Mouse (Mus musculus): ENCODE results near the gene Trmt13. TPM values are rescaled to one million over a fixed set of nuclear protein-coding genes. Genes with fewer than 3 reads are reported as not detected.

The Trmt13 gene
- total and polyA plus RNA-seq, 2 experiments from 2014 or later = 5.1 to 19.6 TPM

DNA sequence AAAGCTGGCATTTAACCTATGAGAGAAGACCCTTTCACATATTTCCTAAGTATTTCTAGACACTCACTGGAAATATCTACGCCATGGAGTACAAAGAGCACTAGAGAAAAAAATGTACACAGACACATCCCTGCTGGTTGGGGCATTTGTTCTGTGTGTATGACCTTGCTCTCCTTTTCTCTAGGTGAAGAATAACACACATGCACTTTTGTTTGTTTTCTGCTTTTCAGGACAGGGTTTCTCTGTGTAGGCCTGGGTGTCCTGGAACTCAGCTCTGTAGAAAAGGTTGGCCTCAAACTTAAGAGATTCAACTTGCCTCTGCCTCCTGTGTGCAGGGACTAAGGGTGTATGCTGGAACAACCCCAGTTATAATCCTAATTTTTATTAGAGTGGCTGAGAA lies 32.0 kb upstream of the Trmt13 start:
- Histone ChIP-seq H3K9ac (replicated peaks; ENCODE audit: low read length) (no peak overlapping the region), H3K27ac (no peak overlapping the region), H3K4me1 (ENCODE audit: insufficient read depth, low read length) (no peaks in the 10 kb centered on the region), H3K4me2 (ENCODE audit: low read depth, low read length) (no peak overlapping the region), H3K4me3 (ENCODE audit: low read length) (no peak overlapping the region), H3K9me3 (ENCODE audit: low read length) (no peaks in the 10 kb centered on the region), H3K27me3 (ENCODE audit: insufficient read depth, low read length) (no peaks in the 10 kb centered on the region), H3K36me3 (ENCODE audit: insufficient read depth, low read length) (peaks cover 28% of the 10 kb centered on the region; the same call in 1 of the 2 replicates)
- WGBS = 94% methylated on average over 1 of the region's 1 CpGs
- DNase-seq (ENCODE audit: low spot score) (no peak), ATAC-seq (no peak)
- no peak for TF ChIP-seq CTCF (IDR thresholded peaks at IDR 0.05; ENCODE audit: low read depth)

DNA sequence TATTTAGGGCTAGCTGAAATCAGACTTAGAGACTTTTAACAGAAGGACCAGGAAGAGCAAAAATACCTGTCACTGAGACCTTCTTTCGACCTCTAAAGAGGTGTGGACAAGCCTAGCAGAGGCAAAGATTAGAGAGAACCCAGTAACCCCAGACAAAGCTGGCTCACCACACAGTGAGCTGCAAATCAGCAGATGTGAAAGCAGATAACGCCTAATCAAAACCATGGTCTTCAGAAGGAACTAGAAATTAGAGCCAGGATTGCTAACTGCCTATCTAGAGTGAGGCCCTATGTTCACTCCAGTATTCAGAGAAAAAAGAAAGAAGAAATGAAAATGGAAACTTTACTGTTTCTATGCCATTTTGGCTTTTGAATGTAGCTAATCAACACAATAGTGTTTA lies 28.0 kb upstream of the Trmt13 start:
- Histone ChIP-seq H3K9ac (replicated peaks; ENCODE audit: low read length) (no peak overlapping the region), H3K4me3 (ENCODE audit: low read length) (no peak overlapping the region), H3K27me3 (ENCODE audit: insufficient read depth, low read length) (no peaks in the 10 kb centered on the region), H3K27ac (no peak overlapping the region), H3K9me3 (ENCODE audit: low read length) (no peaks in the 10 kb centered on the region), H3K4me2 (ENCODE audit: low read depth, low read length) (no peak overlapping the region), H3K36me3 (ENCODE audit: insufficient read depth, low read length) (peaks cover 53% of the 10 kb centered on the region), H3K4me1 (ENCODE audit: insufficient read depth, low read length) (no peaks in the 10 kb centered on the region)
- ATAC-seq (no peak), DNase-seq (ENCODE audit: low spot score) (no peak)
- TF ChIP-seq CTCF (IDR thresholded peaks at IDR 0.05; ENCODE audit: low read depth) = no peak
- WGBS = 96% methylated on average over 2 of the region's 2 CpGs

DNA sequence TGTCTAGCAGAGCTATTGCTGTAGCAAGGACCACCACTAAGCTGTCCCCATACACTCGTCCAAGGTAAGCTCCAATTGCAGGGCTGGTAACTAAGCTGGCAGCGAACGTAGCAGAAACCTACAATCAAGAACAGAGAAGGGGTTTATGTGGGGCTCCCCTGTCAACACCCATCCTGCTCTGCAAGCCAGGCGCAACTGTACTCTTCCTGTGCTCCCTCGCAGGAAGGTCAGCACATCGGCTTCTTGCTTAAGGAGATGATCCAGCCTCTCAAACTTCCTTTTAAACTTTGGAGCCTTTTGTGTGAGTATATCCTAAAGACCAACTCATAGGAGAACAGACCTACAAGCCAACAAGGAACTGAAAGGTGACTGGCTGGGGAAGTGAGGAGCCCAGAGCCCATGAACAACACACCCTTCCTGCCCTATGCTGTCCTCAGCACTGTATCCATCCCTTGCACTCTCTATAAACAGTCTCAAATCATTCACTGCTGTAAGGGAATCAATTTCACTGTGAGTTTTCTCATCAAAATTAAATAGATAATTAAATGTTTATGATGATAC lies 27.5 kb upstream of the Trmt13 start:
- peaks cover 57% of the 10 kb centered on the region for H3K36me3 ChIP-seq (ENCODE audit: insufficient read depth, low read length)
- H3K27me3 ChIP-seq (ENCODE audit: insufficient read depth, low read length) = no peaks in the 10 kb centered on the region
- no peak overlapping the region for H3K4me3 ChIP-seq (ENCODE audit: low read length)
- 93% methylated on average over 6 of the region's 6 CpGs for WGBS
- H3K4me2 ChIP-seq (ENCODE audit: low read depth, low read length) = no peak overlapping the region
- no peaks in the 10 kb centered on the region for H3K4me1 ChIP-seq (ENCODE audit: insufficient read depth, low read length)
- no peak for TF ChIP-seq CTCF (IDR thresholded peaks at IDR 0.05; ENCODE audit: low read depth)
- no peak overlapping the region for H3K9ac ChIP-seq (replicated peaks; ENCODE audit: low read length)
- H3K27ac ChIP-seq = no peak overlapping the region
- no peaks in the 10 kb centered on the region for H3K9me3 ChIP-seq (ENCODE audit: low read length)
- no peak for DNase-seq (ENCODE audit: low spot score)
- no peak for ATAC-seq

DNA sequence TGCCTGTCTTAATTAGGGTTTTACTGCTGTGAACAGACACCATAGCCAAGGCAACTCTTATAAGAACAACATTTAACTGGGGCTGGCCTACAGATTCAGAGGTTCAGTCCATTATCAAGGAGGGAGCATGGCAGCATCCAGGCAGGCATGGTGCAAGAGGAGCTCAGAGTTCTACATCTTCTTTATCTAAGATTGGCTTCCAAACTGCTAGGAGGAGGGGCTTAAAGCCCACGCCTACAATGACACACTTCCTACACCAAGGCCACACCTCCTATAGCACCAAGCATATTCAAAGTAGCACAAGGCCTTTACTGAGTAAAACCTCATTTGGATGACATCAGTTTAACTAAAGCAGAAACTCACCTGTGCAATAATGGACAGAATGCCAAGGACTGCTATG lies 25.6 kb upstream of the Trmt13 start:
- 84% methylated on average over 1 of the region's 1 CpGs for WGBS
- no peak overlapping the region for H3K27ac ChIP-seq
- DNase-seq (ENCODE audit: low spot score) (no peak), ATAC-seq (no peak)
- no peak for TF ChIP-seq CTCF (IDR thresholded peaks at IDR 0.05; ENCODE audit: low read depth)
- no peak overlapping the region for H3K4me3 ChIP-seq (ENCODE audit: low read length)
- no peaks in the 10 kb centered on the region for H3K27me3 ChIP-seq (ENCODE audit: insufficient read depth, low read length)
- no peaks in the 10 kb centered on the region for H3K9me3 ChIP-seq (ENCODE audit: low read length)
- peaks cover 69% of the 10 kb centered on the region for H3K36me3 ChIP-seq (ENCODE audit: insufficient read depth, low read length)
- no peaks in the 10 kb centered on the region for H3K4me1 ChIP-seq (ENCODE audit: insufficient read depth, low read length)
- no peak overlapping the region for H3K9ac ChIP-seq (replicated peaks; ENCODE audit: low read length)
- no peak overlapping the region for H3K4me2 ChIP-seq (ENCODE audit: low read depth, low read length)

DNA sequence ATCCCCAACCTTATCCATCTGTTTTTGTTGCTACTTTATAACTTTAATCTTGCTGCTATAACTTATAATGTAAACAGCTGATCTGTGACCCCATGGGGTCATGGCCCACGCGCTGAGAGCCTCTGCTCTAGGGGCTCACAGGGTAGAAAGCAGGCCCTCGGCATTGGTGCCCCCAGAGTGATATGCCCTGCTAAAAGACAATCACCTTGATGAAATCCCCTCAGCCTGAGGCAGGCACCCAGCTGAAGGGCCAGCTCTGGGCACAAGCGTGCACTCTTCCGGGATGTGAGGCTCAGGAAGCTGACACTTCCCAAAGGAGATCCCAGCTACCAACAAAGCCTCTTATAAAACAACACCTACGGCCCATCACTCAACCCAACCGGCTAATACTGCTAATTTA lies 24.2 kb upstream of the Trmt13 start:
- Histone ChIP-seq H3K4me1 (ENCODE audit: insufficient read depth, low read length) (no peaks in the 10 kb centered on the region), H3K27ac (no peak overlapping the region), H3K27me3 (ENCODE audit: insufficient read depth, low read length) (no peaks in the 10 kb centered on the region), H3K9ac (replicated peaks; ENCODE audit: low read length) (no peak overlapping the region), H3K4me2 (ENCODE audit: low read depth, low read length) (no peak overlapping the region), H3K4me3 (ENCODE audit: low read length) (no peak overlapping the region), H3K9me3 (ENCODE audit: low read length) (no peaks in the 10 kb centered on the region), H3K36me3 (ENCODE audit: insufficient read depth, low read length) (peaks cover 71% of the 10 kb centered on the region)
- DNase-seq (ENCODE audit: low spot score) (no peak), ATAC-seq (no peak)
- WGBS = 84% methylated on average over 7 of the region's 7 CpGs
- TF ChIP-seq CTCF (IDR thresholded peaks at IDR 0.05; ENCODE audit: low read depth) = no peak

DNA sequence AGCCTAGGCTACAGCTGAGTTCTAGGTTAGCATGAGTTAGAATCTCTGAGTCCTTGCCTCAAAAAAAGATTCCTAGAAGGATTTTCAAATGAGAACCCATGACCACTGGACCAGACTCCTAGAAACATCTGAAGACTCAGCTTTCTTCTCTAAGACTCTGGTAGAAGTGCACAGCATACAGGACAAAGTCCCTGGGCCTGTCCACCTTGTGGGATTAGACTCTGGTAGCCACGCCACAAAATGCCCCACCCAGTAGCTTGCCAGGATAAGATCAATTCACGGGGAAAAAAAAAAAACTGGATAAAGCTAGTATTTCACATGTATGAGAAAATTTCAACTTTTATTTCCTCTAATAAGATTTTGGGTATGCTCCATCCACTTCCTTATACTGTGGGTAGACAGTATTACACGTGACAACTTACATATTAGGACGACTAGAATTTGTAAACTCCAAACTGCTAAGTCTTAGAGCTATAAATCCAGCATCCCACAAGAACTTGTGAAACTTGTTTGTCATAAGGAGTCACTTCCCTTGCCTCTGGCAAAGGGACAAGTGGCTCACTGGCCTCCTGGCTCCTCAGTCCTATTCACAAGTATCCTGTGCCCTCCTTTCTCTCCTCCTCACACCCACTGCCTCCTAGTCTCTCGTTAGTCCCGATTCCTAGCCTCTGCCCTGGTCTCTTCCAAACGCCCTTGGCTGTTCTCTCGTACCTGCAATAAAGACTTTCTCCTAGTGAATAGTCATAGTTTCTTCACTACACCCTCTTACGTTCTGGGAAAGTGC lies 23.5 kb upstream of the Trmt13 start:
- H3K4me2 ChIP-seq (ENCODE audit: low read depth, low read length) = no peak overlapping the region
- no peak for DNase-seq (ENCODE audit: low spot score)
- H3K4me1 ChIP-seq (ENCODE audit: insufficient read depth, low read length) = no peaks in the 10 kb centered on the region
- no peaks in the 10 kb centered on the region for H3K9me3 ChIP-seq (ENCODE audit: low read length)
- H3K36me3 ChIP-seq (ENCODE audit: insufficient read depth, low read length) = peaks cover 68% of the 10 kb centered on the region
- H3K4me3 ChIP-seq (ENCODE audit: low read length) = no peak overlapping the region
- H3K9ac ChIP-seq (replicated peaks; ENCODE audit: low read length) = no peak overlapping the region
- WGBS = 89% methylated on average over 9 of the region's 9 CpGs
- no peaks in the 10 kb centered on the region for H3K27me3 ChIP-seq (ENCODE audit: insufficient read depth, low read length)
- no peak for TF ChIP-seq CTCF (IDR thresholded peaks at IDR 0.05; ENCODE audit: low read depth)
- no peak for ATAC-seq
- no peak overlapping the region for H3K27ac ChIP-seq

DNA sequence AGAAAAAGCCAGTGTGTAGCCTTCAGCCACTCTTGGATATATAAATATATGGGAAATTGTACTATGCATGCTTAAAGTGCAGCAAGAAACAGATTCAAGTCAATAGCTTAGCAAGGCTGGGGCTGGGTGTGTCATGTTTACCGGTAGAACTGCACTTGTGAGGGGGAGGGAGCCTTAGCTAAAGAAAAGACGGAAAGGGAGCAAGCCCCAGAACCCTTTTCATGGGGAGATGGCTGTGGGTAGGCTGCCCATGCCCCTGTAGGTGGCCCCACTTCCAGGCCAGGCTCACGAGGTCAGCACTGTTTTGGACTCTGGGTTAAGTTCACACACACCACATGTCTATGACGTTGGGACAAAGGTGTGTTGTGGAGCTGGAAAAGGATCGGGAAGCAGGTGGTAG lies 21.4 kb upstream of the Trmt13 start:
- no peak overlapping the region for H3K4me2 ChIP-seq (ENCODE audit: low read depth, low read length)
- H3K9me3 ChIP-seq (ENCODE audit: low read length) = no peaks in the 10 kb centered on the region
- H3K27ac ChIP-seq = no peak overlapping the region
- H3K4me1 ChIP-seq (ENCODE audit: insufficient read depth, low read length) = no peaks in the 10 kb centered on the region
- no peaks in the 10 kb centered on the region for H3K27me3 ChIP-seq (ENCODE audit: insufficient read depth, low read length)
- ATAC-seq (0 out of 2 replicates have a peak, but pooled peaks have one; percentile 7), DNase-seq (ENCODE audit: low spot score) (no peak)
- TF ChIP-seq CTCF (IDR thresholded peaks at IDR 0.05; ENCODE audit: low read depth) = no peak
- no peak overlapping the region for H3K4me3 ChIP-seq (ENCODE audit: low read length)
- H3K36me3 ChIP-seq (ENCODE audit: insufficient read depth, low read length) = peaks cover 56% of the 10 kb centered on the region
- WGBS = 53% methylated on average over 5 of the region's 5 CpGs
- no peak overlapping the region for H3K9ac ChIP-seq (replicated peaks; ENCODE audit: low read length)
